Comparison of ENCODE assay signal across 26 mouse cellular contexts in the genomic region with DNA sequence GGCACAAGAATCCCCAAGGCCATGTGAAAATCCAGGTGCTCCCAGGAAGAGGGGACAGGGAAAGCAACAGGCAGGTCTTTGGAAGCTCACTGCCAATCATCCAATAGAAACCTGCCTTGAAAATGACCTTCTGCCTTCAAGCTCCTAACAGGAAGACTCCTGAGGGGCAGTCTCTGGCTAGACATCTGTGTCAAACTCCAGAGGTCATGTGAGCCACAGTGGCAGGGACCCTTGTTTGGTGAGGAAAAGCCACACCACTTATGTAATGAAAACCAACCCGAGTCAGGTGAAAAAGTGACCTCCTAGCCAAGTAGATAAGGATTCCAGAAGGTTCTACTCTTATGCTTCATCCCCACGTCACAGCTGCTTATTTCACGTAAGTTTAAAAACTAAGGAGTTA.
DNase-seq lines count a peak whose midpoint lies in the region; ATAC-seq and TF ChIP-seq lines count a peak whose summit lies in the region.
"Had no signal": no experiment of that assay in that cellular context is flagged by ENCODE, and none has a peak within 500 bp of the region (broad histone marks: within the 10 kb centered on the region; RNA-seq: fewer than 3 reads in every experiment).

No protein-coding gene starts in this region.

- peaks cover 43% of the 10 kb centered on the region for H3K4me1 ChIP-seq in heart, embryonic 12.5 days (replicated peaks)
- peaks cover 23% of the 10 kb centered on the region for H3K4me1 ChIP-seq in heart, postnatal 0 days (ENCODE audit: control insufficient read depth, insufficient read depth)
- no peaks in the 10 kb centered on the region for H3K4me1 ChIP-seq in midbrain, embryonic 11.5 days (ENCODE audit: control insufficient read depth, insufficient read depth, low read length)
- no peaks in the 10 kb centered on the region for H3K4me1 ChIP-seq in midbrain, postnatal 0 days (ENCODE audit: insufficient read depth, low read length)
- peaks cover 9 to 16% of the 10 kb centered on the region in 2 experiments for H3K4me1 ChIP-seq in CH12.LX (ENCODE audit: control insufficient read depth in 1 of 2, insufficient read depth in 2 of 2)
- H3K4me1 ChIP-seq: forebrain, embryonic 12.5 days had no signal

- dilution Hi-C loops in CH12.LX (cut with MboI; ENCODE audit: extremely low pct_ligation_motif_present, extremely low pct_unique_long_range_greater_than_20kb, low sequenced_read_pairs) = no loop called here

- WGBS in heart, embryonic 12.5 days = 67% methylated on average over 3 of the region's 3 CpGs
- WGBS in heart, postnatal 0 days = 47% methylated on average over 3 of the region's 3 CpGs
- WGBS in midbrain, embryonic 11.5 days = 86% methylated on average over 3 of the region's 3 CpGs
- 90% methylated on average over 3 of the region's 3 CpGs for WGBS in midbrain, postnatal 0 days

- DNase-seq in heart, adult 8-10 months (ENCODE audit: low spot score) = no peak
- no peak for DNase-seq in heart, postnatal 0 days (ENCODE audit: low spot score)
- DNase-seq in heart, postnatal 25 days (ENCODE audit: low spot score) = no peak
- DNase-seq in midbrain, embryonic 11.5 days (ENCODE audit: low spot score, missing footprints) = peak; percentile 74
- DNase-seq in midbrain, postnatal 0 days (ENCODE audit: low spot score) = no peak
- no peak for DNase-seq in CH12.LX (ENCODE audit: extremely low read depth)
- no peak for DNase-seq in right cerebral cortex, adult 18-20 months
- DNase-seq: adrenal gland, adult 2 months; adrenal gland, postnatal 10 days; adrenal gland, postnatal 25 days; B cell, adult 2 months; cerebellum, adult 11 months; cerebellum, adult 18-20 months; cerebellum, adult 8-10 months; cerebellum, adult 9-11 months; cerebellum, postnatal 14 days; cerebellum, postnatal 36 days; embryo, embryonic 11 days had no signal

- ATAC-seq in heart, embryonic 12.5 days (ENCODE audit: insufficient number of reproducible peaks, low FRiP score) = no peak
- ATAC-seq in heart, postnatal 0 days (ENCODE audit: insufficient read depth, low read depth) = no peak
- no peak for ATAC-seq in midbrain, embryonic 11.5 days (ENCODE audit: low FRiP score)
- no peak for ATAC-seq in midbrain, postnatal 0 days (ENCODE audit: low FRiP score)
- ATAC-seq: CD4-positive, CD25-positive, alpha-beta regulatory T cell, adult 4 months; forebrain, embryonic 14.5 days had no signal

- no peaks in the 10 kb centered on the region for H3K27me3 ChIP-seq in heart, embryonic 12.5 days (replicated peaks)
- no peaks in the 10 kb centered on the region for H3K27me3 ChIP-seq in heart, postnatal 0 days (ENCODE audit: control insufficient read depth, insufficient read depth, low read length)
- H3K27me3 ChIP-seq in midbrain, embryonic 11.5 days (ENCODE audit: control insufficient read depth, insufficient read depth, low read length) = no peaks in the 10 kb centered on the region
- no peaks in the 10 kb centered on the region for H3K27me3 ChIP-seq in midbrain, postnatal 0 days (ENCODE audit: insufficient read depth, low read length)
- no peaks in the 10 kb centered on the region for H3K27me3 ChIP-seq in CH12.LX (replicated peaks)
- H3K27me3 ChIP-seq: embryonic facial prominence, embryonic 13.5 days; embryonic facial prominence, embryonic 15.5 days; forebrain, embryonic 12.5 days had no signal

- H3K9ac ChIP-seq in heart, embryonic 12.5 days = no peak overlapping the region
- no peak overlapping the region for H3K9ac ChIP-seq in heart, postnatal 0 days (replicated peaks; ENCODE audit: low read depth, low read length)
- H3K9ac ChIP-seq in midbrain, embryonic 11.5 days (ENCODE audit: low read length) = no peak overlapping the region
- no peak overlapping the region for H3K9ac ChIP-seq in midbrain, postnatal 0 days (replicated peaks; ENCODE audit: low read length, poor library complexity, severe bottlenecking)
- H3K9ac ChIP-seq in CH12.LX (ENCODE audit: insufficient read depth, low read depth) = 0 out of 2 replicates have a peak overlapping the region, but pooled peaks have one; percentile 6
- H3K9ac ChIP-seq: embryonic facial prominence, embryonic 13.5 days; embryonic facial prominence, embryonic 15.5 days; forebrain, embryonic 12.5 days had no signal

- no peak for TF ChIP-seq EP300 in heart, postnatal 0 days (IDR thresholded peaks at IDR 0.05; ENCODE audit: low read depth)
- TF ChIP-seq EP300 in CH12.LX (IDR thresholded peaks at IDR 0.05; ENCODE audit: low read length) = no peak

- H3K9me3 ChIP-seq in heart, embryonic 12.5 days (replicated peaks) = no peaks in the 10 kb centered on the region
- H3K9me3 ChIP-seq in heart, postnatal 0 days (replicated peaks; ENCODE audit: control insufficient read depth, low read length) = no peaks in the 10 kb centered on the region
- no peaks in the 10 kb centered on the region for H3K9me3 ChIP-seq in midbrain, embryonic 11.5 days (ENCODE audit: control insufficient read depth, low read length)
- no peaks in the 10 kb centered on the region for H3K9me3 ChIP-seq in midbrain, postnatal 0 days (ENCODE audit: low read length)
- H3K9me3 ChIP-seq in CH12.LX (replicated peaks; ENCODE audit: low read length) = no peaks in the 10 kb centered on the region
- H3K9me3 ChIP-seq: embryonic facial prominence, embryonic 13.5 days; embryonic facial prominence, embryonic 15.5 days; forebrain, embryonic 10.5 days; forebrain, embryonic 12.5 days had no signal

- TF ChIP-seq POLR2A in CH12.LX (IDR thresholded peaks at IDR 0.05; ENCODE audit: low read depth, low read length) = no peak

- H3K4me3 ChIP-seq in heart, embryonic 12.5 days = no peak overlapping the region
- no peak overlapping the region for H3K4me3 ChIP-seq in heart, postnatal 0 days (ENCODE audit: low read depth, low read length)
- no peak overlapping the region for H3K4me3 ChIP-seq in midbrain, embryonic 11.5 days (ENCODE audit: low read depth, low read length)
- H3K4me3 ChIP-seq in midbrain, postnatal 0 days (ENCODE audit: low read depth, low read length) = no peak overlapping the region
- H3K4me3 ChIP-seq in CH12.LX (replicated peaks in 1 of 3; ENCODE audit: low read depth in 2 of 3, low read length in 2 of 3, poor library complexity in 1 of 3) = no peak overlapping the region
- H3K4me3 ChIP-seq: embryonic facial prominence, embryonic 13.5 days; embryonic facial prominence, embryonic 15.5 days; erythroblast, embryonic 14.5 days; forebrain, embryonic 10.5 days; forebrain, embryonic 12.5 days had no signal

- in situ Hi-C loops in CH12.LX (cut with MboI; ENCODE audit: low pct_ligation_motif_present, low pct_unique_long_range_greater_than_20kb, low sequenced_read_pairs) = no loop called here

- H3K79me2 ChIP-seq in CH12.LX (replicated peaks; ENCODE audit: control insufficient read depth, extremely low read depth, insufficient read depth, poor library complexity, severe bottlenecking) = no peaks in the 10 kb centered on the region

- intact Hi-C loops in heart, postnatal 25 days (cut with DNase I) = no loop called here

- H3K27ac ChIP-seq in heart, embryonic 12.5 days (ENCODE audit: poor library complexity, severe bottlenecking) = peak overlapping the region; percentile 5; the same call in 1 of the 2 replicates
- peak overlapping the region; percentile 43; the same call in 1 of the 2 replicates for H3K27ac ChIP-seq in heart, postnatal 0 days (ENCODE audit: low read depth)
- H3K27ac ChIP-seq in midbrain, embryonic 11.5 days (ENCODE audit: low read depth, low read length) = no peak overlapping the region
- no peak overlapping the region for H3K27ac ChIP-seq in midbrain, postnatal 0 days (ENCODE audit: low read depth, low read length)
- H3K27ac ChIP-seq in CH12.LX (ENCODE audit: insufficient read depth, low read depth) = peak overlapping the region; percentile 48; the same call in 1 of the 2 replicates
- H3K27ac ChIP-seq: embryonic facial prominence, embryonic 13.5 days; embryonic facial prominence, embryonic 15.5 days; forebrain, embryonic 10.5 days; forebrain, embryonic 12.5 days had no signal

- H3K36me3 ChIP-seq in heart, embryonic 12.5 days = peaks cover 66% of the 10 kb centered on the region
- H3K36me3 ChIP-seq in heart, postnatal 0 days (replicated peaks; ENCODE audit: control insufficient read depth, insufficient read depth, low read length) = peaks cover 34% of the 10 kb centered on the region
- H3K36me3 ChIP-seq in midbrain, embryonic 11.5 days (ENCODE audit: control insufficient read depth, insufficient read depth, low read length) = no peaks in the 10 kb centered on the region; the same call in 1 of the 2 replicates
- H3K36me3 ChIP-seq in midbrain, postnatal 0 days (ENCODE audit: insufficient read depth, low read length) = 0 out of 2 replicates have a peak, but pooled peaks cover 2% of the 10 kb centered on the region
- H3K36me3 ChIP-seq in CH12.LX (replicated peaks in 1 of 2; ENCODE audit: control insufficient read depth in 1 of 2, insufficient read depth in 1 of 2, low read length in 1 of 2) = no peaks in the 10 kb centered on the region

- H3K4me2 ChIP-seq in heart, embryonic 12.5 days = no peak overlapping the region
- H3K4me2 ChIP-seq in heart, postnatal 0 days (ENCODE audit: low read depth, low read length) = no peak overlapping the region
- H3K4me2 ChIP-seq in midbrain, embryonic 11.5 days = no peak overlapping the region
- H3K4me2 ChIP-seq in midbrain, postnatal 0 days (ENCODE audit: low read depth, low read length, poor library complexity, severe bottlenecking) = no peak overlapping the region
- H3K4me2 ChIP-seq in CH12.LX (ENCODE audit: insufficient read depth, low read depth, poor library complexity, severe bottlenecking) = peak overlapping the region; percentile 53; the same call in 1 of the 2 replicates
- H3K4me2 ChIP-seq: embryonic facial prominence, embryonic 13.5 days; embryonic facial prominence, embryonic 15.5 days; forebrain, embryonic 12.5 days had no signal

- no peak for TF ChIP-seq CTCF in heart, postnatal 0 days (IDR thresholded peaks at IDR 0.05; ENCODE audit: low read depth)
- TF ChIP-seq CTCF in midbrain, postnatal 0 days (IDR thresholded peaks at IDR 0.05) = no peak
- TF ChIP-seq CTCF in CH12.LX (conservative IDR thresholded peaks at IDR 0.05 in 1 of 2, IDR thresholded peaks at IDR 0.05 in 1 of 2; ENCODE audit: low read depth in 2 of 2, low read length in 2 of 2) = no peak

- TF ChIP-seq RAD21 in CH12.LX (IDR thresholded peaks at IDR 0.05; ENCODE audit: low read depth, low read length) = no peak

TF ChIP-seq in CH12.LX, 34 proteins besides CTCF, POLR2A, EP300 and RAD21:
- TF ChIP-seq ZMIZ1 (IDR thresholded peaks at IDR 0.05; ENCODE audit: low read depth, low read length) = no peak
- TF ChIP-seq IRF4 (IDR thresholded peaks at IDR 0.05; ENCODE audit: low read depth, low read length) = no peak
- no peak for TF ChIP-seq TCF12 (IDR thresholded peaks at IDR 0.05; ENCODE audit: low read depth, low read length)
- TF ChIP-seq CHD2 (IDR thresholded peaks at IDR 0.05; ENCODE audit: low read length) = no peak

Comparison
In these comparisons a context has a peak if more than half of its experiments do, and no peak if none do; other contexts are left out.
1. H3K27ac ChIP-seq: peak in heart, embryonic 12.5 days (single experiment), heart, postnatal 0 days (single experiment) and CH12.LX (single experiment); none in midbrain, embryonic 11.5 days (single experiment) and midbrain, postnatal 0 days (single experiment).